Mouse (Mus musculus) urinary bladder, postnatal 4 days (tissue): Measurements from ENCODE around the gene Top1.

Experiments used
- DNase-seq, 2 experiments: peaks; one replicate each; pipeline ENCODE4 v3.0.0; 2021 to 2022; ENCODE audit warnings: low spot score in 2 of 2

The Top1 gene

DNA sequence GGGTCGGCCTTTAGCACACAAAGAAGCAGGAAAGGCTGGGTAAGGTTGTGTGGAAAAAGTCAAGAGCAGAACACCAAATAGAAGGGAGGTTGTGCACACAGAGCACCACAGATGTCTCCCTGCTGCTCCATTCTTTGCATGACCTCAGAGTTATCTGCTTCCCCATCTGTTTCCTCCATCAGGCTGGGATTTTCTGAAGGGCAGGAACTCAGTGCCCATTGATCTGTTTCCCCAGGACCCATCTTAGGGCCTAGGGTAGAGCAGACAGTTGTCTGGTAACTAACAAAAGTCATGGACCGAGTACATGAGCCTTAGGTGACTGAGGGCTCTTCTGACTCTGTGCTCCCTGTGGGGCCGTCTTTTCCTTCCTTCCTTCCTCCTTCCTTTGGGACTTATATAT, 95.9 kb downstream of the Top1 start:
- no peak for DNase-seq

DNA sequence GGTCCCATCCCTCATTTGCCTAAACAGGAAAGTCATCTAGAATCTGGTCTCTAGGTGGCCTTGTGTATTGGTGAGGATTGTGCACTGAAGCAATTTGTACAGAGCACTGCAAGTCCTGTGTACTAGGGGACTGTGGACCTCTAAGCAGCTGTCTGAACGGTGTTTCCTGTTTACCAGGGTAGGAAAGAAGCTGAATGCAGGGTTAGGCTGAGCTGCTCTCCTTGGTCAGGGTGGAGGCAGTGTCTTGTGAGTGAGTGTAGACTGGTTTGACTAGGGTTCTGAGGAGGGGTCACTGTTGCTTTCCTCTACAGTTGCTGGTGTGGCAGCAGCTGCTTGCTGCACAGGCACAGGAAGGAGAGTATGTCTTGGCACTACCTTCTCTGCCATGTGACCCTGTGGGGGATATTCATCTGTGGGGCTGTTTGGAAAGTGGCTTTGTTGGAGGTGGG, 96.5 kb downstream of the Top1 start:
- DNase-seq: no peak

DNA sequence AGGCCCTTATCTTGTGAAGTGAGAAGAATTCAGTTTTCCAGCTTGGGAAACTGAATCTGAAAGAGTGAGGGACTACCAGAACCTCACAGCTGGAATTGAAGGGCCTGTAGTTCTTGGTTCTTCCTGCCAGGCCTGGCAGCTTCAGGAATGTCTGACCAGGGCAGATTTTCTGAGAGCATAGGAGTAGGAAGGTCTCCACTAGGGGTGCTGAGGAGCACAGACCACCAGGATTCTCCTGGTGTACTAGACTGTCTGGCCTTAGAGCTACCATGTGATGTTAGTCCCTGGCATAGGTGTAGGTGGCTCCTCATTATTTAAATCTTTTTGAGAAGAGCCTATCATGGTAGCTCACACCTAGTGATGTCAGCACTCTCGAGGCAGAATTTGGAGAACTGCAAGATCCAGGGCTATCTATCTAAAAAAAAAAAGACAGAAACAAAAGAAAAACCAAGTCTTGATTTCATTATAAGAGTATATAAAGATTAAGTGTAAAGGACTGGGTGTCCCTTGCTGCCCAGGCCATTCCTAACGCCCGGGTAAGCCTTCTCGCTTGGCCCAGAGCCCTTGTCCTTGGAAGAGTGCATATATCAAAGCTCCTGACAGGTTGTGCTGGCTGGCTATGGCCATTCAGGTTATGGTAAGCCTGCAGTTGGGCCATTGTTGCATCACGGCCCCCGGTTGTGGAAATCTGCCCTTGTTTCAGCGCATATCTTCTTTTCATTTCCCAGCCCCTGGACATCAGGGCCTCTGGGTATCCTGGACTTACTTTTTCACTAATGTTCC, 98.5 kb downstream of the Top1 start:
- peak; percentile 47 to 68 for DNase-seq

DNA sequence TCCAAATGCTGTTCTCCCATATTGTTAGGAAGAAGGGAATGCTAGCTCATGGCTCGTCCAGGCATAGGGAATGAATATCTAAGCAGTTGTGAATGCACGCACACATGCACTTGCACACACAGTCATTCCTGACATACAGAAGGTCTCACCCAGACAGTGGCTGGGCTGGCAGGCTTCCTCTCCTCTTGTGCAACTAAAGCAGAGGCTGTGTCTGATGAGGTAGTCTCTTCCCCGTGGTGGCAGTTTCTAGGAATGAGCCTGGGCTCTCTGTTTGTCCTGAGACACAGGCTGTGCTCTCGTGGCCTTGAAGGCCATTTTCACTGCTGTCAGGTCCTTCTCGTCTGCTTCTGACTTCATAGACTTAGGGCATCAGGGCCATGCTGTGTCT, 99.1 kb downstream of the Top1 start:
- no peak for DNase-seq

DNA sequence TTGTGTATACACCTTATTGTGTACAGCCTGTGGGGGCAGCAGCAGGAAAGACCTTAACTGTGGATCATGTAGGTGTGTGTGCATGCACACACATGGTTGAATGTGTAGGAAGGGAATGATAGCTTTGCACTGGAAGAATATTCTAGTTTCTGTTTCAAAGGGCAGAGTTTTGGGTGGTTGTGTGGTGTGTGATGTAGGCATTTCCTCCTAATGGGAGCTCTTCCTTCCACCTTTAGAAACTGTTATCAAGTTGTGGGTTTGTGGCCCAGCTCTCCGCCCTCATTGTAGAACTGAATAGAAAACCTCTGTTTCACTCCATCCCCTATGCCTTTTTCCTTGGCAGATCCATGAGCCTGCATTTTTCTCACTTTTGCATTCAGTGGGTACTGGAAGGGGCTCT, 99.8 kb downstream of the Top1 start:
- no peak for DNase-seq

DNA sequence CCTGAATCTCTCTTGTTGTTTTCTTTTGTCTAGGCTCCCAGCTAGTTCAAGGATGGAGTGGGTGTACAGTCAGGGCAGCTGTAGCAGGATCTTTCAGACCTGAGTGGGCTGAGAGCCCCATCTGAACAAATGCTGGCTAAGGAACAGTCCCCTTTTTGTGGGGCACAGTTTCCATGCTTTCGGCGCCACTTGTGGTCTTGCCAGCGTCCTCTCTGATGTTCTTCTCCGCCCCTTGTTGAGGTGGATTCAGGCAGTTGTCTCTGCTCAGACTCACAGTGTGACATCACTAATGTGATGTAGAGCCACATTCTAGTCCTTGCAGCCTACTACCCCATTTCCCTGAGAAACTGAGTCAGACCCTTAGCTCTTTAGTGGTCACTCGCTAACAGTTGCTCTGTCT, 100.9 kb downstream of the Top1 start:
- DNase-seq: no peak

DNA sequence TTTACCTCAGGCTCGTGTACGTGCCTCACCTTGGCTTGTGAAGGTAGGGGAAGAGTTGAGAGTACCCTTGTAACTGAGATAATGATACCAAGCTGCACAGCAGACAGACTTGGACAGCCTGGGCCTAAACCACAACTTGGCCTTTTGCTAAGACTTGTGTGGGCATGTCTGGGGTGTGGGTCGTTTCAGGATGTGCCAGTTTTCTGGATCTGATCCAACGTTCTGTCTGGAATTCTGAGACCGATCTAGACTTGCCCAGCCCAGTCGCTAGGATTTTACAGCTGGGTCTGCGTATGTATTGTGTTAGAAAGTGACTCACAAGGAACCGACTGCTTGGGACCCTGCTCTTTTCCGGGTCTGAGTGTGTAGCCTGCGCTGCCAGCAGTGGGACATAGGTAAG, 101.4 kb downstream of the Top1 start:
- DNase-seq: peak in 1 of 2 experiments; percentile 29

DNA sequence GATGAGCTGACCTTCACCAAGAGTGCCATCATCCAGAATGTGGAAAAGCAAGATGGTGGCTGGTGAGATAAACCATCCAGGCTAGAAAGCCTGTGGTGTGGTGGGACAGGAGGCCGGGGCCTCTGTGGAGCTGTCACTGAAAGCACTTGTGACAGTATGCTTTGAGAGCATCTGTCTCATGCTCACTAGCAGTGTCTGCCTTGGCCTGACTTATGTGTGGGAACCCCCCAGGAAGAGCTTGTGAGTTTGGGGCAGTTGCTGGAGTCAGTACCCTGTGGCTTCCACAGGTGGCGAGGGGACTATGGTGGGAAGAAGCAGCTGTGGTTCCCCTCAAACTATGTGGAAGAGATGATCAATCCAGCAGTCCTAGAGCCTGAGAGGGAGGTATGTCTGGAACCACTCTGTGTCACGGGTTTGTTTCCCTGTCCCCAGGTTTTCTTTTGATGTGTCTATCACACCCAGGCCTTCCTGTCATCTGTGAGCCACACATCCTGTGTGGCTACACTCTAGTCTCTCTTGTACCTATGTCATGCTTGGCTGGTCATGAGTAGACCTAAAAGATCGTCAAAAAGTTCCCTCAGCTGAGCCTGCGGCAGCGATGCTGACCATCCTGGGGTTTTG, 111.0 kb downstream of the Top1 start:
- DNase-seq: no peak

DNA sequence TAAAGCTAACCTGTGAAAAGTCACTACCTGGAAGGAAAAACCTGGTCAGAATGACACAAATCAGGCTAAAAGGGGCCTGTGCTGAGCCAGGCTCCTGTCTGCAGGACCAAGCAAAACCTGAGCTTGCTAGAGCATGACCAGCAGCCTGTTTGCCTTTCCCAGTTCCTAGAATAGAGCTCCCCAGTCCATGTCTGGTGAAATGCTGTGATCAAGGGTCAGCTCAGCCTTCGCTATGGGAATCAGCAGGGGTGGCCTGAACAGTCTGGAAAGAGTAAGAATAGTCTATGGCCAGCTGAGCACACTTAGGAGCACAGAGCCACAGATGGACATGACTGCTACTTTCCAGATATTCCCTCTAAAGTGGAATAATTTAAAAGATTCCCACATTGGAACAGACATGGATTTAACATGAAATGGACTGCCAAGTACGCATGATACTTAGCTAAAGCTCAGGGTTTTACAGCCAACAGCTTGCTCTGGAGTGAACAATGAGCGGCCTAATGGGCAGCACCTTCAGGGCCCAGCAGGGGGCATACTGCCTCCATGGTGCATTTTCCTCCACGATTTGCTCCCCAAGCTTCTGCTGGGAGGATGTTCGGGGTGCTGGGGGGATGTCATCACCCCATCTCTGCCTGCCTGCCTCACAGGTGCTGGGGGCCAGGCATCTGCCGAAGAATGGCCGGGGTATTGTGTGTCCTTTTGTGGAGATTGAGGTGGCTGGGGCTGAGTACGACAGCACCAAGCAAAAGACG, 114.9 kb downstream of the Top1 start:
- no peak for DNase-seq

DNA sequence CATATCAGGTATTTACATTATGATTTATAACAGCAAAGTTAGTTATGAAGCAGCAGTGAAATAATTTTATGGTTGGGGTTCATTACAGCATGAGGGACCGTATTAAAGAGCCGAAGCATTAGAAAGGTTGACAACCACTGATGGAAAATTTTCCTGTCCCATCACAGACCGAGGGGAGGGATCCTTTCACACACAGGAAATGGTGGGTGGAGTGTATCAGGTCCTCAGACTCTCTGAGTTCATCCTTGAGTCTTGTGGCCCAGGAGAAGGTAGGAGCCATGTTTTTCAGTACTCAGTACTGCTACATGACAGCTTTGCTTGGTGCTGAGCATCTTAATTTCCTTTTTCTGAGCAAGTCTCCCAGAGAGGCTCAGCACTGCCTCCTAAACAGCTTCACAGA, 118.1 kb downstream of the Top1 start:
- DNase-seq: no peak

DNA sequence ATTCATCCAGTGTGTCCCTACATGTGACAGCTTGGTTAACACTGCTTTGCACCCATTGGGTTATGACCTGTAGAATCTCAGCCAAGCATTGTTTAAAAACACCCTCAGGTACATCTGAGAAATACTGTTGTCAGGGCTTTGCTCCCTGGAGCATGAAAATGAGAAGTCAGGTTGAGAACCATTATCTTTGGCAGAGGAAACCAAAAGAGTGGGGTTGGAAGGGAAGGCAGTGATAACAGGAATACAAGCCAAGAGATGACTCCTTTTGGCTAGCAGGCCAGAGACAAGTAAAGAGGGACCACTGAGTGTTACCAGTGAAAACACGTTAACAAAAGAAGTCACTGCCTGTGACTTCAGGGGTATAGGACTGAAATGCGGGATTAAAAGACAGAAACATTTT, 118.7 kb downstream of the Top1 start:
- no peak for DNase-seq

DNA sequence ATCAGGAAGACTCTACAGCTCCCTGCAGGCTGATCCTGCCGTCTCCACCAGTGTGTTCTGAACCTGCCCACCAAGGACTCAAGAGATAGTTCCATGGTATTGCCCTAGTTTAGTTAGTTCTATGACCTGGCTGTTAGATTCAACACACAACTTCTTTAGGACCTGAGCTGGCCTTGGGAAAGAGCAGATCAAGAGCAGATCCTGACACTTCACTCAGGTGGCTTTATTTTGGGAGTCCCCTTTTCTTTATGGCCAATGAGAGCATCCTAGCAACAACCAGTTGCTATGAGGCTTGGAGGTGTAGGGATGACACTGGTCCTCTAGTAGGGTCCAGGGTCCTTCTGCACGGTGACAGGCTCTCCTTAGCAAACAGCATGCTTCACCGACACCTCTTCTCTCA, 119.4 kb downstream of the Top1 start:
- no peak for DNase-seq

DNA sequence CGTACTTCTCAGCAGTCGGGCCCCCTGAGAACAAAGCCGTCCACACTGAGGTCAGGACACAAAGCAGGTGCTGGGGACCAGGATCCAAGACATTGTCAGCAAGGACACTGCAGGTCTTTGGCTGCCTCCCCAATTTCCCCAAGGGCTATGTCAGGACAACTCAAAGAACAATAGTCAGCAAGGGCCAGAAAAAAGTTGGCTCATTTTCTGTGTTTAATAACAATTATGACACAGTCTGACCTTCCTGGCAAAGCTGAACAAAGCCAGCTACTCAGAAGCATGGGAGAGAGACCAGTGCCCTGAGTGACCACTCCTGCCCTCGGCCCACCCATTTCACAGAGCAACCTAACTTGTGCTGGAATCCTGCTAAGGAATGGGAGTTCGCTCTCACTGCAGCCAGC, 120.7 kb downstream of the Top1 start:
- DNase-seq: peak in 1 of 2 experiments; percentile 52

DNA sequence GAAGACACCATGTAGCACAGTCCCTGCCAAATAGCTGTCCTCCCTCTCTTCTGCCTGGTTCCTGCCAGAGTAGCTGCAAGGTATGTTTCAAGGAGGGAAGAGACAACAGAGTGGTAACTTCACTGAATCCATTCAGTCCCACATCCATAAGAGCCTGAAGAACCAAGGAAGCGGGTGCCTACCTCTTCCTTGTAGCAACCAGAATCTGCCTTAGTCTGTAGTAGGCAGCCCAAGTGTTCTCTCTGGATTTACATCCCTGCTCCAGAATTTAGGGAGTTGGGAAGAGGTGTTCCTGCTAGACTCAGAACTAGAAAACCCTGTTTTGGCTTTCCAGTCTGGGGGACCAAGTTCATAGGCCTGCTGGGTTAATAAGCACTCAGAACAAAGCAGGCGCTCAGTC, 121.5 kb downstream of the Top1 start:
- no peak for DNase-seq

DNA sequence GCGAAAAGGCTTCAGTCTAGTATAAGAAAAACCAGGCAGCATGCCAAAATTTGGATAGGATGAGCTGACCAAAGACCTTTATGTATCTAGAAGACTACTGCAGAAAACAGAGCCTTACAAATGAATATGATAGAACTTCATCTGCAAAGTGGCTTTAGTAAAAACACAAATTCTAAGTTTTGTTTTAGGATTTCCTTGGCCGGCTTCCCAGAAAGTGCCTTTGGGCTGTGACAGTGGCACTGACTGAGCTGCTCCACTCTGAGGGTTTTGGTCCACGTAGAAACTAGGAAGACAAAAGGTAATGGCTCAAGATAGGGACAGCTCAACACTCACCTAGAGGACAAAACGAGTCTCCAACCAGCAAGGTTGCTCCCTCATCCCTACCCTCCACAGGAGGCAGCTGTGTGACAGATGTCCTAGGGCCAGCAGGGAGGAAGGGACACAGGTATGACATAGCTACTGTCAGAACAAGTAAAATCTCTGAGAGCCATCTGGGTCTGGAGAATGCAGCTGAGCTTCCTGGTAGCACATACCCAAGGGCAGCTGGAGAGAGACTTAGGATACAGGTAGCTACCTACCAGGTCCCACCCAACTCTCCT, 122.5 kb downstream of the Top1 start:
- DNase-seq: no peak

DNA sequence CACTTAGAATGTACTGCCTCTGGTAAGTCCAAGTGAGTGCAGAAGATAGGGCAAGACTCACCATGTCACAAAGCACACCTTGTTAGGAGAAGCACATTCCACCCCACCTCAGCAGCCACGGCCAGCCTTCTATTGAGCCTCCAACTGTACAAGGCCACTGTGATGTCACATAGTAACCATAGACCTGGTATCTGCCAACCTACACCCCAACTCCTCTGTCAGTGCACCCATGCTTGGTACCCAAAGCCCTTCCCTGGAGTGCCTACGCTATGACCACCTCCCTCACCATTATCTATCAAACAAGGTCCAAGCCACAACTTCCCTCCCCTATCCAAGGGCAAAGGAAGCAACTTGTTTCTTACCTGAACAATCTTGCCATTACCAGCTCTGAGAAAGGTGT, 123.3 kb downstream of the Top1 start:
- DNase-seq: no peak

DNA sequence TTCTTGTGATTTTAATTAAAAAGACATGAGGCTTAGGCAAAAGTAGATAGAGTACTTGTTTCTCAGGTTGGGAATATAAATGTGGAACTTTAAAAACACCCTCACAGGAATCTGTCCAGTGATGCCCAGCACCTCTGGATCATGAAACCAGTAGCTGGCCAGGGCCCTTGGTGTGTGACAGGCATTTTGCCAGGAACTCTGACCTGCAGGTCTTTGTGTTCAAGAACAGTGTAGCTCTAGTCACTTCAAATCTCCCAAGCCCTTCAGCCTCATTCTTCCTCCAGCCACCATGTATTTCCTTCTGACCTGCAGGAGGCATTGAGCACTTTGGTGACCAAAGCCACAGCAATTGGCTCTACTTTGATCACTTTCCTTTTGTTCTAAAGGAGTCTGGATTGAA, 124.7 kb downstream of the Top1 start:
- DNase-seq: no peak

DNA sequence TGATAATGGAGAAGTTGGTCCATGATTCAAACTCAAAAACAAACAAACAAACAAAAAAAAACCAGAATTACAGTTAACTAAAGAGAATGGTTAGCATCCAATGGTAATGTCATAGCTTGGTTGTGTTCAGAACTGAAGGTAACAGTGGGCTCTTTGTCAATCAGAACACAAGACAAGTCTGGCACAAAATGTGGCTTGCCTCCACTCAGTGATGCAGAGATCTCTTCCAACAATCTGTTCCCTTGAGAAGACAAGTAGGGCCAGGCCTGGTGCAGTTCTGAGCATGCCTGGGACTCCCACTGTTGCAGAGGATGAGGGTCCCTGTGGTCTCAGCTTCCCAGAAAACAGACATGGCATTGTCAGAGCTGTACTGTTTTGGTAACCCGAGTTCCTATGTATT, 125.2 kb downstream of the Top1 start:
- no peak for DNase-seq

DNA sequence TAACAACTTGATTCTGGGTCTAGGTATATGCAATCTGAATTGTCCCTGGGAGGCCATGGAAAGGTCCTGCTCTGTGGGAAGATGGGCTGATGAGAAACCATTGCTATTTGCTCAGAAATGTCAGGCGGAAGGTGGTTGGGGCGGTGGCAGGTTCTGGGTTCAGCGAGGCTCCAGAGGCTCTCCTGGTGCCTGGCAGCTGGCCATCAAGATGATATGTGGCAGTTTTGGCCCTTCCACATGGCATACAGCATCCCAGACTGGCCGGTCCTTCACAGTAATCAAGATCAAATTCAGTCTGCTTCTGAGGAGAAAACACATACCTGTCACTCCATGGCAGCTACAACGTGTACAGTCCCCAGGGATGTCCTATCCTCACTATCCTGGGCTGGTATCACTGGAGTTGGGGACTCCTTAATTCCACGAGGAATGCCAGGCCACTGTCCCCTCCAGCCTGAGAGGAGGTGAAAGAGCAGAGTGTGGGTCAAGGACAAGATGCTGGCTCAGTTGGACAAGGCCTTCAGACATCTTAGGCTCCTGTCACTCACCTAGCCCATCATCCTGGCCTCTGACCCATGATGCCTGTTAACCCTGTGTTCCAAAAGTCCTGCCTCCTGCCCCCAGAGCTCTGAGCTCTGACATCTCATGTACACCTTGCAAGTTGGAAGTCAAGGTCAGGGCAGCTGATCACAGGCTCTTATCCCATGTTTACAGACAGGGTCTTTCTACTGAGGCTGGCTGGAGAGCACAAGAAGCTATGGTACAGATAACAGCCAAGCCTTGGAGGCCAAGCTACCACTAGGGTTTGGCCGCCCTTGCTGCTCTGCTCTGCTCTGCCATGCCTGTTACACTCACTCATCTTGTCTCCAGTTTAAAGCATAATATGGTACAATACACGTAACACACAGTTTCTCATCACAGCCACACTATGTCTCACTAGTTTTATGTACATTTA, 125.9 kb downstream of the Top1 start:
- no peak for DNase-seq
